Mouse (Mus musculus) embryonic facial prominence, embryonic 11.5 days (tissue): ENCODE measurements at regions not wholly inside any gene's neighbourhood (a gene's known extent, or its start where the extent isn't known, plus 50 kb on each side); places are given as distances from the start of the nearest gene placed in this dataset.

ENCODE experiments used
- ATAC-seq: fragments of 200-750 bp; cut with Nextera tagmentation; replicated peaks from 2 replicates; pipeline ENCODE4 v1.8.0; 2017; ENCODE audit warnings: low read depth; ENCODE audit not compliant: insufficient number of reproducible peaks, low FRiP score, low TSS enrichment
- DNase-seq: peaks from one replicate; pipeline ENCODE4 v3.0.0-alpha.2; 2015; ENCODE audit warnings: low spot score
- H3K27ac ChIP-seq: fragments of 300-500 bp; sonication (generic); replicated peaks from 2 replicates; pipeline ENCODE4 v1.5.1; 2014; ENCODE audit warnings: mild to moderate bottlenecking, low read depth, low read length, control low read depth
- H3K27me3 ChIP-seq: fragments of 300-500 bp; sonication (generic); 2 replicates; pipeline ENCODE4 v1.6.1; 2014; ENCODE audit warnings: mild to moderate bottlenecking, low read length, moderate library complexity, mixed read lengths; ENCODE audit not compliant: control insufficient read depth, insufficient read depth
- H3K36me3 ChIP-seq: fragments of 300-500 bp; sonication (generic); replicated peaks from 2 replicates; pipeline ENCODE4 v1.6.1; 2014; ENCODE audit warnings: low read depth, mild to moderate bottlenecking, low read length, moderate library complexity, mixed read lengths; ENCODE audit not compliant: control insufficient read depth, insufficient read depth
- H3K4me1 ChIP-seq: fragments of 300-500 bp; sonication (generic); 2 replicates; pipeline ENCODE4 v1.6.1; 2014; ENCODE audit warnings: low read length, mixed read lengths; ENCODE audit not compliant: control insufficient read depth, insufficient read depth
- H3K4me2 ChIP-seq: fragments of 300-500 bp; sonication (generic); 2 replicates; pipeline ENCODE4 v1.6.1; 2014; ENCODE audit warnings: low read depth, mild to moderate bottlenecking, control low read depth, low read length, moderate library complexity
- H3K4me3 ChIP-seq: fragments of 300-500 bp; sonication (generic); 2 replicates; pipeline ENCODE4 v1.5.1; 2014; ENCODE audit warnings: low read depth, low read length, control low read depth
- H3K9ac ChIP-seq: fragments of 300-500 bp; sonication (generic); replicated peaks from 2 replicates; pipeline ENCODE4 v1.6.1; 2014; ENCODE audit warnings: mild to moderate bottlenecking, control low read depth, low read length
- H3K9me3 ChIP-seq: fragments of 300-500 bp; sonication (generic); replicated peaks from 2 replicates; pipeline ENCODE4 v1.6.1; 2016; ENCODE audit warnings: mild to moderate bottlenecking, low read length, inconsistent platforms, mixed read lengths; ENCODE audit not compliant: control insufficient read depth
- WGBS: fragments of 180-500 bp; shearing (Covaris S2); extraction: QIAGEN DNeasy Blood & Tissue Kit; methylation state at CpG from one replicate; pipeline ENCODE4 v1.1.7; 2014; 5-methylcytosine and 5-hydroxymethylcytosine counted together

DNA sequence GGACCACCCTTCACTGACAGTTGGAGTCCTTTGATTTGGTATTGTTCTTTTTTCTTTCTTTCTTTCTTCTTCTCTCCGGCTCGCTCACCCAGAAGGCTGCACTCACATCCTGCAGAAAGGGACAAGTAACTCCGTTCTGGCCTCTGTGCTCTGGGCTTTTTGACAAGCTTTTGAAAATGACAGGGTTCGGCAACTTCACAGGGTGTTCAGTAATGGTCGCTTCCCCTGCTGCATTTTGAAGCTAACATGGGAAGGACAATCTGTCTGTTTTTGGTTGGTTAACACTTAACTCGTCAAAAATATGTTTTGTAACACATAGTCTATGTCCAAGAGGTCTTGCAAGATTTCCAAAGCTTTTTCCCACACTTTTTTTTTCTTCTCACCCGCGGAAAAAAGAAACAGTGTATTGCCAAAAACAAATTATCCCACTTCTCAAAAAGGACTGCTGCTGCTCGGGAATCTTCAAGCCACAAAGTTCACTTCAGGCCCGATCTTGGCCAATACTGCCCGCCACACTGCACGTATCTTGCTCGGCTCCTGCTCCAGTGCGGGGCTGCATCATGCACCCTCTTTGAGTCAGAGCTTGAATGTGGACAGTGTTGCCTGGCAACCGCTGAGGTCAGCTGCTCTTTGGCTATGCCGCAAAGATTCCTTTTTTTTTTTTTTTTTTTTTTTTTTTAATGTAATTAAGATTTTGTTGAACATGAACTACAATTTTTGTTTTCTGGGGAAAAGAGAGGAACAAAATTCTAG lies 209.4 kb upstream of the Inhba start:
- no peak overlapping the region for H3K9ac ChIP-seq
- DNase-seq (peak; percentile 29), ATAC-seq (0 out of 2 replicates have a peak, but pooled peaks have one; percentile 56)
- H3K4me3 ChIP-seq, result no peak overlapping the region
- H3K27me3 ChIP-seq, result no peaks in the 10 kb centered on the region
- 68% methylated on average over 16 of the region's 16 CpGs for WGBS
- no peaks in the 10 kb centered on the region for H3K36me3 ChIP-seq
- H3K4me2 ChIP-seq, result no peak overlapping the region
- H3K9me3 ChIP-seq, result no peaks in the 10 kb centered on the region
- no peak overlapping the region for H3K27ac ChIP-seq
- no peaks in the 10 kb centered on the region for H3K4me1 ChIP-seq

DNA sequence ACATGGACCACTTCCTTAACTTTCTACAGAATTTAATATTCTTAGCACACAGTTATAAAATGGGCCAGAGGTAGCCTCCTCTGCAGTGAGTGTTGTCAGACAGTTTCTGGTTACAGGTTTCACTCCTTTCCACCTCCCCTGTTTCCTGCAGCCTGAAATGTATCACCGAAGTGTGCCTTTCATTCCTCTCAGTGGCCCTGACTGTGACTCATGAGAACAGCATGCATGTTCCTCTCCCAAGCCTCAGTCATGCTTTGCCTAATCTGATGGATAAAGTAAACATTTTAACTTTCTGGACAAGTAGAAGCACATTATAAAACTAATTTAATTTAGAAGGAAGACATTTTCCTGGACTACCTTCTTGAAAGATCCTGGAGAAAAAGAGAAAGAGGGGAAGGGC lies 207.7 kb upstream of the Inhba start:
- ATAC-seq (no peak), DNase-seq (no peak)
- Histone ChIP-seq H3K27me3 (no peaks in the 10 kb centered on the region), H3K4me3 (no peak overlapping the region), H3K4me1 (no peaks in the 10 kb centered on the region), H3K9ac (no peak overlapping the region), H3K36me3 (no peaks in the 10 kb centered on the region), H3K4me2 (no peak overlapping the region), H3K27ac (no peak overlapping the region), H3K9me3 (no peaks in the 10 kb centered on the region)
- WGBS, result 54% methylated on average over 1 of the region's 1 CpGs

DNA sequence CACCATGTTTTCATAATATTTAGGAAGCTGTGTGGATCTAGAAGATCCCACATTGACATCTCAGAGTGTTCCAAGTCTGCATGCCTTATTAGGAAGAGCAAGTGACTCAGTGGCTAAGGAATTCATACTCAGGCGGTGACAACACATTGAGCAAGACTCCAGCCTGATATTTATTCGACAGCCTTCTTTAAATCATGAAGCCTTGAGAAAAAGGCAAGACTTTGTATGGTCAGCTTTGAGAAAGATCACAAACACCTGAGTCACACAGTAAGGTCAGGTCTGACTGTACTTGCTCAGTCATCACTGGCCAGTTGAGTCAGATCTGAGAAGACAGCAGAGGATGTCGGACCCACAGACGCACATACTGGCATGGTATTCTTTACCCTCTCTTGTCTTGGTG lies 204.7 kb upstream of the Inhba start:
- H3K4me2 ChIP-seq, result no peak overlapping the region
- no peak for ATAC-seq
- DNase-seq, result no peak
- no peak overlapping the region for H3K9ac ChIP-seq
- H3K36me3 ChIP-seq, result no peaks in the 10 kb centered on the region
- H3K4me1 ChIP-seq, result no peaks in the 10 kb centered on the region
- H3K4me3 ChIP-seq, result no peak overlapping the region
- no peaks in the 10 kb centered on the region for H3K9me3 ChIP-seq
- no peaks in the 10 kb centered on the region for H3K27me3 ChIP-seq
- WGBS, result 91% methylated on average over 4 of the region's 4 CpGs
- H3K27ac ChIP-seq, result no peak overlapping the region

DNA sequence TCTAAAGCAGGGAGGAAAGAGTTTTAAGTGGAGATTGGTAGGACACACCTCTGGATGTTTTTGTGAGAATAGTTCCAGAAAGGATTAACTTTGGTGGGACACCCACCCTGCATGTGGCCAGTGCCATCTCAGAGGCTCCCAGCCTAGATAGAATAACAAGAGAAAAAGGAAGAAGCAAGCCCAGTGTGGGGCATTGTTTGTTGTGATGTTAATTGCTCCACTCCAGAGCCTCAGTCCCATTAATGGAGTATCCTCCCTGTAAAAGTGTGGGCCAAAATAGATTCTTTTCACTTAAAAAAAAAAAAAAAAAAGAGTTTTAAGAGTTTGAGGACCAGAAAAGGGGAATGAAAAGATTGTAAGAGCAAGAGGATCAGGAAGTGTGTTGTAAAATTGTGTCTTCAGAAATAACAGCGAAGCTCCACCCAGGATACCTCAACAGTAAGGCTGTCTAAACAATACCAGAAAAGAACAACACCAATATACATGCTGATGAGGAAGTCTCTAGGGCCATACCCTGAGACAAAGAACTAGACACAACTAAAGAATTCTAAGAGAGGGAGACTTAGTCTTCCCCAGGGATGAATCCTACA lies 189.3 kb upstream of the Inhba start:
- H3K4me1 ChIP-seq, result no peaks in the 10 kb centered on the region
- H3K36me3 ChIP-seq, result no peaks in the 10 kb centered on the region
- no peaks in the 10 kb centered on the region for H3K9me3 ChIP-seq
- no peak overlapping the region for H3K27ac ChIP-seq
- no peak overlapping the region for H3K9ac ChIP-seq
- no peak overlapping the region for H3K4me2 ChIP-seq
- no peaks in the 10 kb centered on the region for H3K27me3 ChIP-seq
- ATAC-seq (no peak), DNase-seq (no peak)
- 42% methylated on average over 1 of the region's 1 CpGs for WGBS
- no peak overlapping the region for H3K4me3 ChIP-seq

DNA sequence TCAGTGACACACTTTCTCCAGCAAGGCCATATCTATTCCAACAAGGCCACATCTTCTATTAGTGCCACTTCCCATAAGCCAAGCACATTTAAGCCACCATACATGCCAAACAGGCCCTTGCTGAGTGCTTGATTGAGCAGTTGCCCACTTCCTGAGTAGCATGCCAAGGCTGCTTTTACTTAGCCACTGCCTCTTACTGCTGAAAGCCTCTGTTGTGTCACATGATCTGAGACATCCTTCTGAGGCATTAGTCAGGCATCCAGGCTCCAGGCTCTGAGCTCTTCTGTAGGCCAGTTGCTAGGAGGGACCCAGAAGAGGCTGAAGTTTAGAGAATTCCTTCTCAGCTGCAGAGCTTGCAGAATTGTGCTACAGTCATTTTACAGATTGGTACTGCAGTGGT lies 165.8 kb upstream of the Inhba start:
- Histone ChIP-seq H3K9me3 (no peaks in the 10 kb centered on the region), H3K4me2 (no peak overlapping the region), H3K4me3 (no peak overlapping the region), H3K27ac (no peak overlapping the region), H3K36me3 (no peaks in the 10 kb centered on the region), H3K27me3 (no peaks in the 10 kb centered on the region), H3K4me1 (no peaks in the 10 kb centered on the region), H3K9ac (no peak overlapping the region)
- DNase-seq (no peak), ATAC-seq (no peak)

DNA sequence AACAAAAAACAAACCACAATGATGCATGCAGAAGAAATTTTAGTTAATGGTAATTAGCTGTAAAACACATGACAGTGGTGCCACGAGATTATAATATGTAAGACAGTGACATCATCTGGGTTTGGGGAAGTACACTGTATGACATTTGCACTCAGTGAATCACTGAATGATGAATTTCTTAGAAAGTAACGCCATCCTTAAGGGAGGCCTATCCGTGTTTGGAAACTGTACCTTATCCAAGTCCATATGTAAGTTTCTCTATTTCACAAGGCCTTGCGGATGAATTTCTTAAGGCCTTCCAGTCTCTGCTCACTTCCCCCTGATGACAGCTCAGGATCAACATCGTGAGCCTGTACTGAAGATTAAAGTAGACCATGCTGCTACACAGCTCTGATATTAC lies 163.6 kb upstream of the Inhba start:
- ATAC-seq, result no peak
- H3K9ac ChIP-seq, result no peak overlapping the region
- WGBS, result 86% methylated on average over 5 of the region's 5 CpGs
- H3K27ac ChIP-seq, result no peak overlapping the region
- no peaks in the 10 kb centered on the region for H3K4me1 ChIP-seq
- H3K27me3 ChIP-seq, result no peaks in the 10 kb centered on the region
- H3K4me3 ChIP-seq, result no peak overlapping the region
- no peaks in the 10 kb centered on the region for H3K9me3 ChIP-seq
- H3K36me3 ChIP-seq, result no peaks in the 10 kb centered on the region
- no peak for DNase-seq
- no peak overlapping the region for H3K4me2 ChIP-seq

DNA sequence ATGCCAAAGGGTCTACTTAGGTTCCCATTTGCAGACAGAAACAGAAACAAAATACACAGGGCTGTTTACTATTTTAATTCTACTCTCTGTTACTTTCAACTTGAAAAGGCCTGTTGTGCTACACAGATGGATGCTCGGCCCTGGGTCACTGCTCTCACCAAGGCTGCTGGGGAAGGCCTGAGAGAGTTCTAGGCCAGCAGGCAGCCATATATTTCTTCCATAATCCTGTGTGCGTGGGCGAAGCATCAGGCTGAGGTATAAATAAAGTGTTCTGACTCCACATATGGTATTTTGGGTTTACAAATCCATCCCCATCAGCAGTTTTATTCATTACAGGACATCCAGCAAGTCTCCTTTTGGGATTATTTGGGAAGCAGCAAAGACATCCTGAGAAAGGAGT lies 162.5 kb upstream of the Inhba start:
- H3K9me3 ChIP-seq, result no peaks in the 10 kb centered on the region
- DNase-seq (no peak), ATAC-seq (no peak)
- H3K36me3 ChIP-seq, result no peaks in the 10 kb centered on the region
- H3K9ac ChIP-seq, result no peak overlapping the region
- WGBS, result 79% methylated on average over 3 of the region's 3 CpGs
- no peak overlapping the region for H3K4me3 ChIP-seq
- H3K4me2 ChIP-seq, result no peak overlapping the region
- H3K27ac ChIP-seq, result no peak overlapping the region
- H3K4me1 ChIP-seq, result no peaks in the 10 kb centered on the region
- H3K27me3 ChIP-seq, result no peaks in the 10 kb centered on the region

DNA sequence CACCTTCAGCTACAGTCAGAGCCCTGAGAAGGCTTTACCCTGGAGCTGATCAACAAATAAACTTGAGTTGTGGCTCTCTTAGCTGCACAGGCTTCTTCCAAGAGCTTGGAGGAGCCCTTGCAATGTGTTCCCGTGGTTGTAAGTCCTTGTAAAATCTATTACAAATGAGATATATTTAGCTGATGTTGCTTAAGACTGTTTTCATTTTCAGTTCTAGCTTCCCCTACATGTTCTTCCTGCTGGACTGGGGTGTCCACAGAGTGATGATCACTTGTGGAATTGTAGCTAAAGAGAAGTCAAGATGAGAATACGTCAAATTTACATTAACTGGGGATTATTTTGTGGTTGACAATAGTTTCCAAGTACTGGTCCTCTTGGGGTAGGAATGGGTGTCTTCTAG lies 161.3 kb upstream of the Inhba start:
- H3K4me3 ChIP-seq, result no peak overlapping the region
- WGBS, result 84% methylated on average over 2 of the region's 2 CpGs
- DNase-seq (no peak), ATAC-seq (no peak)
- no peak overlapping the region for H3K9ac ChIP-seq
- H3K27ac ChIP-seq, result no peak overlapping the region
- H3K4me1 ChIP-seq, result no peaks in the 10 kb centered on the region
- no peaks in the 10 kb centered on the region for H3K36me3 ChIP-seq
- no peaks in the 10 kb centered on the region for H3K9me3 ChIP-seq
- H3K4me2 ChIP-seq, result no peak overlapping the region
- no peaks in the 10 kb centered on the region for H3K27me3 ChIP-seq
